ENCODE assay signal across 17 mouse cellular contexts in the genomic region with DNA sequence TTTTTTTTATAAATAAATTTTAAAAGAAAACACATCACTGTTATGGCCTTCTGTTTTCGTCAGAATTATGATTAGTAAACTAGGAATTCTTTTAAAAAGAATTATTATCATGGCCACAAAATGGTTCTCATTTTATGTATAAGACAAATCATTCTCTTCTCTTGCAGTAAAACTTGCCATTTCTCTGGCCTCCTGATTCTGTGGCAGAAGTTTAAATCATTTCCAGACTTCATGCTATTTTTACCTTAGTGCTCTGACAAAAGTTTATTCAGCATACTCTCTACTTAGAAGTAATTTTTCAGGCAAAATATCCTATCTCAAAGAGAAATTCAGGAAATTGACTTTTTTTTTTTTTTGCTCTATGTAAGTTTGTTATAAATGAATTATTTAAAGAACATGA.
DNase-seq lines count a peak whose midpoint lies in the region; ATAC-seq and TF ChIP-seq lines count a peak whose summit lies in the region.
"Had no signal": no experiment of that assay in that cellular context is flagged by ENCODE, and none has a peak within 500 bp of the region (broad histone marks: within the 10 kb centered on the region; RNA-seq: fewer than 3 reads in every experiment).

No protein-coding gene starts in this region.

- H3K27ac ChIP-seq in gastrocnemius, adult 2 months, result peak overlapping the region; percentile 77
- peak overlapping the region; percentile 58; the same call in 1 of the 2 replicates for H3K27ac ChIP-seq in embryonic facial prominence, embryonic 15.5 days (replicated peaks)
- H3K27ac ChIP-seq: heart, embryonic 13.5 days; hindbrain, embryonic 15.5 days had no signal

- no peak overlapping the region for H3K4me2 ChIP-seq in embryonic facial prominence, embryonic 15.5 days (replicated peaks)
- H3K4me2 ChIP-seq: heart, embryonic 13.5 days; hindbrain, embryonic 15.5 days had no signal

- no peaks in the 10 kb centered on the region for H3K9me3 ChIP-seq in embryonic facial prominence, embryonic 15.5 days (replicated peaks)
- H3K9me3 ChIP-seq: heart, embryonic 13.5 days; hindbrain, embryonic 15.5 days had no signal

- no peak overlapping the region for H3K4me3 ChIP-seq in gastrocnemius, adult 2 months
- no peak overlapping the region for H3K4me3 ChIP-seq in embryonic facial prominence, embryonic 15.5 days (replicated peaks)
- H3K4me3 ChIP-seq: heart, embryonic 13.5 days; hindbrain, embryonic 15.5 days had no signal

- H3K36me3 ChIP-seq in embryonic facial prominence, embryonic 15.5 days, result no peaks in the 10 kb centered on the region
- H3K36me3 ChIP-seq: heart, embryonic 13.5 days; hindbrain, embryonic 15.5 days had no signal

- TF ChIP-seq CTCF in gastrocnemius, adult 2 months (IDR thresholded peaks at IDR 0.05), result no peak

- no peak for DNase-seq in gastrocnemius, adult 2 months
- DNase-seq in gastrocnemius, postnatal 25 days, result no peak
- peak; percentile 5 for DNase-seq in brain, adult 2 months (ENCODE audit: low read depth, low spot score)
- DNase-seq in gastrocnemius, postnatal 10 days, result no peak
- DNase-seq in testis, postnatal 14 days (ENCODE audit: low spot score), result no peak
- DNase-seq: adrenal gland, adult 8-10 months; cerebellum, adult 11-12 months; cerebellum, adult 9-10 months; cerebellum, postnatal 25 days; heart, postnatal 36 days; kidney, adult 2 months had no signal

- ATAC-seq in embryonic facial prominence, embryonic 15.5 days (ENCODE audit: insufficient number of reproducible peaks, low FRiP score, low TSS enrichment, low read depth), result no peak
- no peak for ATAC-seq in erythroblast, adult 5-6 weeks (replicated peaks; ENCODE audit: low FRiP score, poor library complexity, severe bottlenecking)
- ATAC-seq: forebrain, embryonic 16.5 days; intestine, embryonic 16.5 days had no signal

- H3K4me1 ChIP-seq in embryonic facial prominence, embryonic 15.5 days, result no peaks in the 10 kb centered on the region
- H3K4me1 ChIP-seq: hindbrain, embryonic 15.5 days had no signal

- no peaks in the 10 kb centered on the region for H3K27me3 ChIP-seq in embryonic facial prominence, embryonic 15.5 days
- H3K27me3 ChIP-seq: heart, embryonic 13.5 days; hindbrain, embryonic 15.5 days had no signal

- 43% methylated on average over 1 of the region's 1 CpGs for WGBS in embryonic facial prominence, embryonic 15.5 days

- H3K9ac ChIP-seq in embryonic facial prominence, embryonic 15.5 days, result no peak overlapping the region
- H3K9ac ChIP-seq: heart, embryonic 13.5 days; hindbrain, embryonic 15.5 days had no signal

- intact Hi-C loops in gastrocnemius, adult 2 months (cut with DNase I), result no loop called here
